Mouse (Mus musculus): ENCODE measurements around the gene Pigr. TPM values are rescaled to one million over a fixed set of nuclear protein-coding genes. Genes with fewer than 3 reads are reported as not detected.

Gene Pigr
- polyA plus RNA-seq, 1 experiment from 2014 or later = not detected

- Histone ChIP-seq H3K27ac (ENCODE audit: low read depth, low read length) (no peak overlapping the region), H3K36me3 (ENCODE audit: control insufficient read depth, insufficient read depth, low read length) (no peaks in the 10 kb centered on the region), H3K27me3 (replicated peaks; ENCODE audit: control insufficient read depth, insufficient read depth, low read length) (no peaks in the 10 kb centered on the region), H3K4me1 (ENCODE audit: control insufficient read depth, insufficient read depth, low read length) (no peaks in the 10 kb centered on the region), H3K4me3 (ENCODE audit: low read depth, low read length) (no peak overlapping the region), H3K4me2 (ENCODE audit: low read length) (no peak overlapping the region), H3K9ac (ENCODE audit: low read length) (no peak overlapping the region), H3K9me3 (replicated peaks; ENCODE audit: control insufficient read depth, low read length) (no peaks in the 10 kb centered on the region)
- DNase-seq (ENCODE audit: low spot score) = no peak
- no peak for ATAC-seq
- WGBS = 89% methylated on average over 8 of the region's 8 CpGs
These were observed 14.3 kb downstream of the Pigr start for GRCm38 (mm10) chr1:130840599-130841379.

GRCm38 (mm10) chr1:130841621-130842020 is 15.1 kb downstream of the Pigr start:
- no peak for DNase-seq (ENCODE audit: low spot score)
- Histone ChIP-seq H3K4me3 (ENCODE audit: low read depth, low read length) (no peak overlapping the region), H3K9me3 (replicated peaks; ENCODE audit: control insufficient read depth, low read length) (no peaks in the 10 kb centered on the region), H3K27me3 (replicated peaks; ENCODE audit: control insufficient read depth, insufficient read depth, low read length) (no peaks in the 10 kb centered on the region), H3K4me1 (ENCODE audit: control insufficient read depth, insufficient read depth, low read length) (no peaks in the 10 kb centered on the region), H3K9ac (ENCODE audit: low read length) (no peak overlapping the region), H3K36me3 (ENCODE audit: control insufficient read depth, insufficient read depth, low read length) (no peaks in the 10 kb centered on the region), H3K27ac (ENCODE audit: low read depth, low read length) (no peak overlapping the region), H3K4me2 (ENCODE audit: low read length) (no peak overlapping the region)
- 94% methylated on average over 7 of the region's 7 CpGs for WGBS
- no peak for ATAC-seq

- ATAC-seq = no peak
- H3K4me3 ChIP-seq (ENCODE audit: low read depth, low read length) = no peak overlapping the region
- no peak for DNase-seq (ENCODE audit: low spot score)
- H3K27me3 ChIP-seq (replicated peaks; ENCODE audit: control insufficient read depth, insufficient read depth, low read length) = no peaks in the 10 kb centered on the region
- WGBS = 89% methylated on average over 7 of the region's 7 CpGs
- H3K27ac ChIP-seq (ENCODE audit: low read depth, low read length) = no peak overlapping the region
- no peaks in the 10 kb centered on the region for H3K4me1 ChIP-seq (ENCODE audit: control insufficient read depth, insufficient read depth, low read length)
- no peak overlapping the region for H3K9ac ChIP-seq (ENCODE audit: low read length)
- H3K9me3 ChIP-seq (replicated peaks; ENCODE audit: control insufficient read depth, low read length) = no peaks in the 10 kb centered on the region
- no peak overlapping the region for H3K4me2 ChIP-seq (ENCODE audit: low read length)
- no peaks in the 10 kb centered on the region for H3K36me3 ChIP-seq (ENCODE audit: control insufficient read depth, insufficient read depth, low read length)
These were observed 18.0 kb downstream of the Pigr start for GRCm38 (mm10) chr1:130844516-130844915.

GRCm38 (mm10) chr1:130849530-130850214 is 23.2 kb downstream of the Pigr start:
- H3K4me2 ChIP-seq (ENCODE audit: low read length) = no peak overlapping the region
- no peaks in the 10 kb centered on the region for H3K9me3 ChIP-seq (replicated peaks; ENCODE audit: control insufficient read depth, low read length)
- no peak overlapping the region for H3K4me3 ChIP-seq (ENCODE audit: low read depth, low read length)
- H3K9ac ChIP-seq (ENCODE audit: low read length) = no peak overlapping the region
- no peaks in the 10 kb centered on the region for H3K36me3 ChIP-seq (ENCODE audit: control insufficient read depth, insufficient read depth, low read length)
- H3K27me3 ChIP-seq (replicated peaks; ENCODE audit: control insufficient read depth, insufficient read depth, low read length) = no peaks in the 10 kb centered on the region
- ATAC-seq (no peak), DNase-seq (ENCODE audit: low spot score) (no peak)
- no peaks in the 10 kb centered on the region for H3K4me1 ChIP-seq (ENCODE audit: control insufficient read depth, insufficient read depth, low read length)
- 94% methylated on average over 10 of the region's 10 CpGs for WGBS
- H3K27ac ChIP-seq (ENCODE audit: low read depth, low read length) = no peak overlapping the region

- Histone ChIP-seq H3K9ac (ENCODE audit: low read length) (no peak overlapping the region), H3K4me1 (ENCODE audit: control insufficient read depth, insufficient read depth, low read length) (no peaks in the 10 kb centered on the region), H3K9me3 (replicated peaks; ENCODE audit: control insufficient read depth, low read length) (no peaks in the 10 kb centered on the region), H3K36me3 (ENCODE audit: control insufficient read depth, insufficient read depth, low read length) (no peaks in the 10 kb centered on the region), H3K27ac (ENCODE audit: low read depth, low read length) (no peak overlapping the region), H3K4me3 (ENCODE audit: low read depth, low read length) (no peak overlapping the region), H3K4me2 (ENCODE audit: low read length) (no peak overlapping the region), H3K27me3 (replicated peaks; ENCODE audit: control insufficient read depth, insufficient read depth, low read length) (no peaks in the 10 kb centered on the region)
- WGBS = 90% methylated on average over 5 of the region's 5 CpGs
- ATAC-seq (no peak), DNase-seq (ENCODE audit: low spot score) (no peak)
These were observed 23.9 kb downstream of the Pigr start for GRCm38 (mm10) chr1:130850405-130850804.

- H3K4me3 ChIP-seq (ENCODE audit: low read depth, low read length) = no peak overlapping the region
- H3K27me3 ChIP-seq (replicated peaks; ENCODE audit: control insufficient read depth, insufficient read depth, low read length) = no peaks in the 10 kb centered on the region
- H3K4me1 ChIP-seq (ENCODE audit: control insufficient read depth, insufficient read depth, low read length) = no peaks in the 10 kb centered on the region
- H3K4me2 ChIP-seq (ENCODE audit: low read length) = no peak overlapping the region
- no peak for ATAC-seq
- no peaks in the 10 kb centered on the region for H3K36me3 ChIP-seq (ENCODE audit: control insufficient read depth, insufficient read depth, low read length)
- WGBS = 86% methylated on average over 9 of the region's 9 CpGs
- no peak for DNase-seq (ENCODE audit: low spot score)
- H3K27ac ChIP-seq (ENCODE audit: low read depth, low read length) = no peak overlapping the region
- H3K9ac ChIP-seq (ENCODE audit: low read length) = no peak overlapping the region
- H3K9me3 ChIP-seq (replicated peaks; ENCODE audit: control insufficient read depth, low read length) = no peaks in the 10 kb centered on the region
These were observed 28.3 kb downstream of the Pigr start for GRCm38 (mm10) chr1:130854819-130855218.

- H3K27me3 ChIP-seq (replicated peaks; ENCODE audit: control insufficient read depth, insufficient read depth, low read length) = no peaks in the 10 kb centered on the region
- no peaks in the 10 kb centered on the region for H3K4me1 ChIP-seq (ENCODE audit: control insufficient read depth, insufficient read depth, low read length)
- no peaks in the 10 kb centered on the region for H3K9me3 ChIP-seq (replicated peaks; ENCODE audit: control insufficient read depth, low read length)
- H3K4me3 ChIP-seq (ENCODE audit: low read depth, low read length) = no peak overlapping the region
- no peak overlapping the region for H3K4me2 ChIP-seq (ENCODE audit: low read length)
- H3K36me3 ChIP-seq (ENCODE audit: control insufficient read depth, insufficient read depth, low read length) = no peaks in the 10 kb centered on the region
- WGBS = 80% methylated on average over 2 of the region's 2 CpGs
- H3K27ac ChIP-seq (ENCODE audit: low read depth, low read length) = no peak overlapping the region
- DNase-seq (ENCODE audit: low spot score) (no peak), ATAC-seq (no peak)
- no peak overlapping the region for H3K9ac ChIP-seq (ENCODE audit: low read length)
These were observed 29.2 kb downstream of the Pigr start for GRCm38 (mm10) chr1:130855723-130856122.

- Histone ChIP-seq H3K27me3 (replicated peaks; ENCODE audit: control insufficient read depth, insufficient read depth, low read length) (no peaks in the 10 kb centered on the region), H3K9ac (ENCODE audit: low read length) (no peak overlapping the region), H3K9me3 (replicated peaks; ENCODE audit: control insufficient read depth, low read length) (no peaks in the 10 kb centered on the region), H3K36me3 (ENCODE audit: control insufficient read depth, insufficient read depth, low read length) (no peaks in the 10 kb centered on the region), H3K4me2 (ENCODE audit: low read length) (no peak overlapping the region), H3K27ac (ENCODE audit: low read depth, low read length) (no peak overlapping the region), H3K4me1 (ENCODE audit: control insufficient read depth, insufficient read depth, low read length) (no peaks in the 10 kb centered on the region), H3K4me3 (ENCODE audit: low read depth, low read length) (no peak overlapping the region)
- ATAC-seq (no peak), DNase-seq (ENCODE audit: low spot score) (no peak)
- 77% methylated on average over 4 of the region's 4 CpGs for WGBS
These were observed 31.0 kb downstream of the Pigr start for GRCm38 (mm10) chr1:130857456-130857855.

- DNase-seq (ENCODE audit: low spot score) (no peak), ATAC-seq (no peak)
- 84% methylated on average over 4 of the region's 4 CpGs for WGBS
These were observed 37.8 kb downstream of the Pigr start for GRCm38 (mm10) chr1:130864238-130864637.

More at GRCm38 (mm10) chr1:130864238-130864637, 37.8 kb downstream of the Pigr start:
- no peaks in the 10 kb centered on the region for H3K27me3 ChIP-seq (replicated peaks; ENCODE audit: control insufficient read depth, insufficient read depth, low read length)
- no peaks in the 10 kb centered on the region for H3K4me1 ChIP-seq (ENCODE audit: control insufficient read depth, insufficient read depth, low read length)
- H3K36me3 ChIP-seq (ENCODE audit: control insufficient read depth, insufficient read depth, low read length) = no peaks in the 10 kb centered on the region
- H3K4me3 ChIP-seq (ENCODE audit: low read depth, low read length) = no peak overlapping the region
- H3K9me3 ChIP-seq (replicated peaks; ENCODE audit: control insufficient read depth, low read length) = no peaks in the 10 kb centered on the region
- no peak overlapping the region for H3K4me2 ChIP-seq (ENCODE audit: low read length)
- no peak overlapping the region for H3K27ac ChIP-seq (ENCODE audit: low read depth, low read length)
- no peak overlapping the region for H3K9ac ChIP-seq (ENCODE audit: low read length)
